Comparison of ENCODE assay signal across 15 mouse cellular contexts in the genomic region with DNA sequence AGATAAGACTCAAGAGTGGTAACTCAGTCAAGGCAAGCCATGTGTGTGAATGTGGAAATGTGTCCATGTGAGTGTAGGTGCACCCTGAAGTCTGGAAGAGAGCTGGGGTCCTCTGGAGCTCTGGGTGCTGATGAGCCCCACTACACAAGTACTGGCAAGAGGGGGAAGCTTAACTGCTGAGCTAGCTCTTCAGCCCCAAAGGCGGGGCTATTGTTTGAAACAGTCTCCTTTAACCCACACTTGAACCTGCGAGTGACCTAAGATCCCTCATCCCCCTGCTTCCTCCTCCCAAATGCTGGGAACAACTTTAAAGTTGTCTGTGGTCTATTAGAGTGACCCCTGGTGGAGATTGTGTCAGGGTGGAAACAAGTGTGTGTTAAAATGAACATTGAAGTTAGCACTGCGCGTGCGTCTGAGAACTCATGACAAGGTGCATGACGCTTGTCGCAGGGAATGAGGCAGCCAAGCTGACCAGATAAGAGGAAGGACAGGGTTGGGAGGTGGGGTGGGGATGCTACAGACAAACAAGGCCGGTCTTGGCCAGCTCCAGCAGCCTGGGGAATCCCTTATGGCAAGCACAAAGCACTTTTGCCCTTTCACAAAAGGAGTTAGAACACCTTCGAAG. TPM values are rescaled to one million over a fixed set of nuclear protein-coding genes. Genes with fewer than 3 reads are reported as not detected.
DNase-seq lines count a peak whose midpoint lies in the region; ATAC-seq and TF ChIP-seq lines count a peak whose summit lies in the region.
"Had no signal": no experiment of that assay in that cellular context is flagged by ENCODE, and none has a peak within 500 bp of the region (broad histone marks: within the 10 kb centered on the region; RNA-seq: fewer than 3 reads in every experiment).

No protein-coding gene starts in this region.

- no peaks in the 10 kb centered on the region for H3K27me3 ChIP-seq in liver, embryonic 15.5 days
- H3K27me3 ChIP-seq: megakaryocyte, embryonic 14.5 days had no signal

- peaks cover 54% of the 10 kb centered on the region for H3K36me3 ChIP-seq in liver, embryonic 15.5 days (replicated peaks)
- H3K36me3 ChIP-seq: embryonic facial prominence, embryonic 10.5 days had no signal

- TF ChIP-seq CTCF in left cerebral cortex, adult 2 months (IDR thresholded peaks at IDR 0.05): peak; percentile 33; the same call in 1 of the 2 replicates

- no peak for ATAC-seq in liver, embryonic 15.5 days (ENCODE audit: insufficient read depth)
- ATAC-seq: forebrain, embryonic 14.5 days had no signal

- 65% methylated on average over 9 of the region's 9 CpGs for WGBS in liver, embryonic 15.5 days (ENCODE audit: insufficient replicate concordance)

- H3K9ac ChIP-seq in liver, embryonic 15.5 days: no peak overlapping the region

- H3K4me2 ChIP-seq in liver, embryonic 15.5 days: no peak overlapping the region

- H3K27ac ChIP-seq in left cerebral cortex, adult 2 months: no peak overlapping the region
- H3K27ac ChIP-seq in liver, embryonic 15.5 days (replicated peaks): 0 out of 2 replicates have a peak overlapping the region, but pooled peaks have one; percentile 14
- H3K27ac ChIP-seq: embryonic facial prominence, embryonic 10.5 days had no signal

- no peak overlapping the region for H3K4me3 ChIP-seq in left cerebral cortex, adult 2 months
- H3K4me3 ChIP-seq in liver, embryonic 15.5 days (replicated peaks): no peak overlapping the region
- H3K4me3 ChIP-seq: embryonic facial prominence, embryonic 10.5 days; megakaryocyte, embryonic 14.5 days had no signal

- intact Hi-C loops in left cerebral cortex, adult 2 months (cut with DNase I): no loop called here

- DNase-seq in adrenal gland, postnatal 10 days: peak; percentile 62
- DNase-seq in adrenal gland, postnatal 4 days (ENCODE audit: low spot score in 2 of 2): no peak
- no peak for DNase-seq in left cerebral cortex, adult 2 months (ENCODE audit: extremely low spot score in 1 of 2, low spot score in 2 of 2)
- DNase-seq in left cerebral cortex, adult 18-20 months (ENCODE audit: low spot score in 2 of 2): no peak
- peak; percentile 31 for DNase-seq in NIH3T3 (ENCODE audit: low read depth)
- no peak for DNase-seq in right cerebral cortex, postnatal 4 days
- no peak for DNase-seq in gastrocnemius, postnatal 4 days (ENCODE audit: low spot score in 2 of 2)
- DNase-seq: B cell, adult 2 months had no signal

- peaks cover 78% of the 10 kb centered on the region for H3K4me1 ChIP-seq in liver, embryonic 15.5 days (replicated peaks)
- H3K4me1 ChIP-seq: embryonic facial prominence, embryonic 10.5 days had no signal

- no peaks in the 10 kb centered on the region for H3K9me3 ChIP-seq in liver, embryonic 15.5 days (replicated peaks)
- H3K9me3 ChIP-seq: embryonic facial prominence, embryonic 10.5 days; megakaryocyte, embryonic 14.5 days had no signal

RNA-seq across cellular contexts. Expression of a gene that starts 21.6 kb away (rescaled TPM):
- total RNA-seq in adrenal gland, postnatal 10 days (2021): 10 to 100 TPM; 84.3 to 86.7 TPM
- total RNA-seq in adrenal gland, postnatal 4 days (2021): 100 to 1,000 TPM; 133 to 137 TPM
- total RNA-seq in left cerebral cortex, adult 2 months (2021): 1 to 10 TPM; 3.7 to 3.9 TPM
- total RNA-seq in left cerebral cortex, adult 18-20 months (2021): 1 to 10 TPM; 3.1 to 4.5 TPM
- 19.6 and 20.4 TPM in 2 replicates for polyA plus RNA-seq in liver, embryonic 15.5 days (2015; fragmentation: Nextera tagmentation; extraction: Ambion mirVana)
- 10 to 100 TPM; 27.9 to 32.3 TPM for total RNA-seq in gastrocnemius, postnatal 4 days (2021)

RNA-seq across cellular contexts. Expression of a gene that starts 45.9 kb away (rescaled TPM):
- total RNA-seq in adrenal gland, postnatal 10 days (2021): 10 to 100 TPM; 10.5 to 12.8 TPM
- 10 to 100 TPM; 11.3 to 14.2 TPM for total RNA-seq in adrenal gland, postnatal 4 days (2021)
- 10 to 100 TPM; 52.8 to 57.0 TPM for total RNA-seq in left cerebral cortex, adult 2 months (2021)
- total RNA-seq in left cerebral cortex, adult 18-20 months (2021): 10 to 100 TPM; 54.2 to 55.2 TPM
- polyA plus RNA-seq in liver, embryonic 15.5 days (2015; fragmentation: Nextera tagmentation; extraction: Ambion mirVana): 0.40 and 0.62 TPM in 2 replicates
- 1 to 10 TPM; 4.6 to 4.9 TPM for total RNA-seq in gastrocnemius, postnatal 4 days (2021)

RNA-seq across cellular contexts. Expression of a gene that starts 50.7 kb away (rescaled TPM):
- 10 to 100 TPM in 1 of 2 experiments, 1 to 10 TPM in 1; 9.1 to 10.9 TPM for total RNA-seq in adrenal gland, postnatal 10 days (2021)
- 10 to 100 TPM; 14.0 to 14.3 TPM for total RNA-seq in adrenal gland, postnatal 4 days (2021)
- 10 to 100 TPM; 19.4 to 19.5 TPM for total RNA-seq in left cerebral cortex, adult 2 months (2021)
- 10 to 100 TPM; 20.6 to 22.1 TPM for total RNA-seq in left cerebral cortex, adult 18-20 months (2021)
- 3.4 and 4.0 TPM in 2 replicates for polyA plus RNA-seq in liver, embryonic 15.5 days (2015; fragmentation: Nextera tagmentation; extraction: Ambion mirVana)
- total RNA-seq in gastrocnemius, postnatal 4 days (2021): 1 to 10 TPM; 8.9 to 10.0 TPM

RNA-seq across cellular contexts. Expression of a gene that starts 52.8 kb away (rescaled TPM):
- not detected for total RNA-seq in adrenal gland, postnatal 10 days (2021)
- total RNA-seq in adrenal gland, postnatal 4 days (2021): under 1 TPM in 1 of 2 experiments, not detected in 1; 0.62 TPM
- total RNA-seq in left cerebral cortex, adult 2 months (2021): under 1 TPM in 1 of 2 experiments, not detected in 1; 0.95 TPM
- total RNA-seq in left cerebral cortex, adult 18-20 months (2021): not detected
- not detected in 2 replicates for polyA plus RNA-seq in liver, embryonic 15.5 days (2015; fragmentation: Nextera tagmentation; extraction: Ambion mirVana)
- under 1 TPM in 1 of 2 experiments, not detected in 1; 0.56 TPM for total RNA-seq in gastrocnemius, postnatal 4 days (2021)
- total RNA-seq: left cerebral cortex, postnatal 14 days had no signal
- polyA plus RNA-seq: embryonic facial prominence, embryonic 10.5 days; forebrain, embryonic 14.5 days; heart, embryonic 14.5 days; kidney, embryonic 14.5 days had no signal

RNA-seq across cellular contexts. Expression of a gene that starts 54.1 kb away (rescaled TPM):
- not detected for total RNA-seq in adrenal gland, postnatal 10 days (2021)
- total RNA-seq in adrenal gland, postnatal 4 days (2021): not detected
- total RNA-seq in left cerebral cortex, adult 2 months (2021): not detected
- total RNA-seq in left cerebral cortex, adult 18-20 months (2021): not detected
- polyA plus RNA-seq in liver, embryonic 15.5 days (2015; fragmentation: Nextera tagmentation; extraction: Ambion mirVana): not detected in 2 replicates
- not detected for total RNA-seq in gastrocnemius, postnatal 4 days (2021)
- total RNA-seq: left cerebral cortex, postnatal 14 days had no signal
- polyA plus RNA-seq: embryonic facial prominence, embryonic 10.5 days; forebrain, embryonic 14.5 days; heart, embryonic 14.5 days; kidney, embryonic 14.5 days had no signal

Comparison
In these comparisons a context has a peak if more than half of its experiments do, and no peak if none do; other contexts are left out.
1. DNase-seq: peak in adrenal gland, postnatal 10 days (single experiment) and NIH3T3 (single experiment); none in adrenal gland, postnatal 4 days (0 of 2), left cerebral cortex, adult 2 months (0 of 2), left cerebral cortex, adult 18-20 months (0 of 2), right cerebral cortex, postnatal 4 days (single experiment) and gastrocnemius, postnatal 4 days (0 of 2).
2. RNA of a gene that starts 21.6 kb away (total RNA-seq): 133 to 137 TPM in adrenal gland, postnatal 4 days, 84.3 to 86.7 TPM in adrenal gland, postnatal 10 days and 27.9 to 32.3 TPM in gastrocnemius, postnatal 4 days; 3.1 to 4.5 TPM in left cerebral cortex, adult 18-20 months and 3.7 to 3.9 TPM in left cerebral cortex, adult 2 months; every median in the first group is over 4 times any median in the second.